Mouse (Mus musculus): ENCODE data around the gene Tbc1d24. TPM values are rescaled to one million over a fixed set of nuclear protein-coding genes. Genes with fewer than 3 reads are reported as not detected.
A peak's percentile ranks its signal among the peaks of the same experiment; 100 is the strongest.

Gene Tbc1d24
- polyA plus RNA-seq, 1 experiment from 2014 or later, result 5.3 TPM

DNA sequence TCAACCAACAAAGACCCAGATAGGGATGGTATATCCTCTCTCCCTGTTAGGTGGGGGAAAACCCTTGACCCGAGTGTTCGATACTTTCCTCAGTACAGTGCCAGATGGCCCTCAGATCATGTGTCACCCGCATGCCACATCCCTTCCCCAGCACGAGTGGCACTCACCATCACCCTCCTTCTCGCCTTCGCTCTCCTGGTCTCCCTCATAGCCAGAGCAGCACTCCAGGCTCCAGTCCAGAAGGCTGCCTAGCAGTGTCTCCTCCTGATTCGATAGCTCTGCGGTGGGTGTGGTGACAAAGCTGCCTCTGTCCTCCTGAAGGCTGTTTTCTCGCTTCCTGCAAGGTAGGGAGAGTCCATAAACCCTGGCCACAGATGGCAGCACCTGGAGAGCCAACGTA is 19.4 kb upstream of the Tbc1d24 start:
- H3K4me3 ChIP-seq, result no peak overlapping the region
- WGBS, result 94% methylated on average over 10 of the region's 10 CpGs
- no peak for DNase-seq (ENCODE audit: low spot score)
- H3K36me3 ChIP-seq, result peaks cover 77% of the 10 kb centered on the region
- H3K27me3 ChIP-seq (ENCODE audit: low read depth, poor library complexity, severe bottlenecking), result no peaks in the 10 kb centered on the region
- H3K4me1 ChIP-seq, result peaks cover 14% of the 10 kb centered on the region
- H3K9me3 ChIP-seq (replicated peaks), result no peaks in the 10 kb centered on the region
- no peak overlapping the region for H3K27ac ChIP-seq (replicated peaks)

DNA sequence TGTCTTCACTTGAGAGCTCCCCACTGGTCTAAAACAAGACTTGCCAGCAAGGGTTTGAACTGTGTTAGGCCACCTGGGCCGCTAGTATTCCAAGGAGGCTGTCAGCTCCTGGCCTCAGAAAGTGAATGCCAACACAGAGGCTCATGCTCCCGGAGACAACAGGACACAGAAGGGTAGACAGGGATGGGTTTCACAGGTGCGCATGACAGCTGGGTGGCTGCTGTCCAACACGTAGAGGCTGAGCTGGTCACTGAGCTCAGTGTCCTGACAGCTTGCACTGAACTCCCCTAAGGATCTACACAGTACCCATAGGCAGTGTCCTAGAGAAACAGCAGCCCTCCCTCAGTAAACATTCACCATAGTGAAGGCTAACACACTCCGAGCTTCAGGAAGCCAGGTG is 18.2 kb upstream of the Tbc1d24 start:
- Histone ChIP-seq H3K27ac (replicated peaks) (no peak overlapping the region), H3K4me1 (peaks cover 24% of the 10 kb centered on the region), H3K9me3 (replicated peaks) (no peaks in the 10 kb centered on the region), H3K27me3 (ENCODE audit: low read depth, poor library complexity, severe bottlenecking) (no peaks in the 10 kb centered on the region), H3K36me3 (peaks cover 74% of the 10 kb centered on the region), H3K4me3 (no peak overlapping the region)
- 90% methylated on average over 5 of the region's 5 CpGs for WGBS
- DNase-seq (ENCODE audit: low spot score), result no peak

- H3K4me1 ChIP-seq, result peaks cover 24% of the 10 kb centered on the region
- H3K27ac ChIP-seq (replicated peaks), result no peak overlapping the region
- H3K9me3 ChIP-seq (replicated peaks), result no peaks in the 10 kb centered on the region
- no peak for DNase-seq (ENCODE audit: low spot score)
- no peak overlapping the region for H3K4me3 ChIP-seq
- peaks cover 74% of the 10 kb centered on the region for H3K36me3 ChIP-seq
- WGBS, result 90% methylated on average over 6 of the region's 6 CpGs
- no peaks in the 10 kb centered on the region for H3K27me3 ChIP-seq (ENCODE audit: low read depth, poor library complexity, severe bottlenecking)
Observed at GRCm38 (mm10) chr17:24222653-24223052, 17.3 kb upstream of the Tbc1d24 start.

DNA sequence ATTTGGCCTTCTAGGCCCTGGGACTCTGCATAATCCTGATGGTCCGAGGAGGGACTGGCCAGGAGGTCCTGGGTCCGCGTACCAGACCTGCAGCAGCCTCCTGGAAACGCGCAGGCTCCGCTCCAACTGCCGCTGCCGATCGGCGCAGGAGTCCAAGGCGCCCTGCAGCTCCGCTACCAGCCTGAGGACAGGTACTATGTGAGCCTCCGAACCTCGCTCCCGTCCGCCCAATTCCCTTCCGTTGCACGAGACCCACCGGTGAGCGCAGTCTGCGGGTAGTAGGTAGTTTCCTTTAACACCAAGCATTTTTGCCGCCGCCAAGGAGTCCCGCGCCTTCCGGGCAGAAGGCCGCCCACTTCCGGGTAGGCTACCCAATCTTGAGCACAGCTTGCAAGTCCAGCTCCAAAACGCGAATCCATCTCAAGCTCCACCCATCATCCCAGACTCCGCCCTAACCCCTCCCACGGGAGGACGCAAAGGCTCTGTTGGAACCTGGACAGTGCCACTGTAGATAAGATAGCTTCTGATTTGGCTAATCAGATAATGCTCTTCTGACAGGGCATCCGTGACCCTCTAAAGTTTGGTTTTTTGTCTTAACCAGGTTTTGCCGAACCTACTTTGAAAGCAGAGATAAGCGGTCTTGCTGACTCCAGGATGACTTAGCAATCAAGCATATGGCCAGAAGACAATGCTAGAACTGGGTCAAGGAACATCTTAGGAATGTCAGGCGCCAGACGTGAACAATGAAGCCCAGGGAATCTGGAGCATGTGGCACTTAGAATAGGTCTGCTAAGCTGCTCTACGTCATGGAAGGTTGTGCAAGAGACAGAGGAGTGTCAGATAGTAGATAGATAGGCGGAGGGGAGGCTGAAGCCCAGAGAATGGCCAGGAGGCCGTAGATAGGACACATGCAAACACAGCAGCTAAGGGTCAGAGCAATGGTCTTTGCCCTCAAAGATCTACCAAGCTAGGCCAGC is 15.4 kb upstream of the Tbc1d24 start, which contains the start of gene Tedc2:
Gene Tedc2 (minus strand): TSS at position 417 of the 977 bp plus-strand sequence.
- no peaks in the 10 kb centered on the region for H3K9me3 ChIP-seq (replicated peaks)
- H3K4me1 ChIP-seq, result peaks cover 24% of the 10 kb centered on the region
- DNase-seq (ENCODE audit: low spot score), result peak; percentile 92
- WGBS, result 5% methylated on average over 41 of the region's 41 CpGs
- peak within 1 kb of the TSS; percentile 75 for H3K4me3 ChIP-seq
- H3K27ac ChIP-seq (replicated peaks), result peak within 1 kb of the TSS; percentile 86
- H3K27me3 ChIP-seq (ENCODE audit: low read depth, poor library complexity, severe bottlenecking), result no peaks in the 10 kb centered on the region
- H3K36me3 ChIP-seq, result peaks cover 74% of the 10 kb centered on the region

DNA sequence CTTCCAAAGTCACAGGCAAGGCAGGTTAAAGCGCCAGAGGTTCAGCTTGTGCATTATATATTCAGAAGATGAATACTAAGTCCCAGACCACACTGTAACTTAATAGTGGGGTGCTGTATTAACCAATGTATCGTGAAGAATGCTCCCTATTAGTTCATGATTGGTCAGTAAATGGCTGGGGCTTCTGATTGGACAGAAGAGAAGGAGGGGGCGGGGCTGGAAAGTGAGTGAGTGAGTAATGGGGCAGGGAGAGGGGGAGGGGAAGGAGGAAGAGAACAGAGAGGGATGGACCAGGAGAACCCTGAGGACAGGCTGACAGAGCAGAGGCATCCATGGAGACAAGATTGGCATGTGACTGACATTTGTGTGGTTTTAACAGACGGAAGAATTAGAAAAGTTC is 11.5 kb upstream of the Tbc1d24 start:
- H3K36me3 ChIP-seq, result peaks cover 54% of the 10 kb centered on the region

GRCm38 (mm10) chr17:24213186-24213585 is 7.8 kb upstream of the Tbc1d24 start:
- Histone ChIP-seq H3K27me3 (ENCODE audit: low read depth, poor library complexity, severe bottlenecking) (peaks cover 33% of the 10 kb centered on the region), H3K36me3 (peaks cover 41% of the 10 kb centered on the region), H3K4me1 (peaks cover 45% of the 10 kb centered on the region), H3K9me3 (replicated peaks) (no peaks in the 10 kb centered on the region), H3K4me3 (no peak overlapping the region), H3K27ac (replicated peaks) (no peak overlapping the region)
- WGBS, result 69% methylated on average over 6 of the region's 6 CpGs
- no peak for DNase-seq (ENCODE audit: low spot score)

More for the DNA sequence above, 11.5 kb upstream of the Tbc1d24 start:
- Histone ChIP-seq H3K9me3 (replicated peaks) (no peaks in the 10 kb centered on the region), H3K27me3 (ENCODE audit: low read depth, poor library complexity, severe bottlenecking) (no peaks in the 10 kb centered on the region), H3K27ac (replicated peaks) (no peak overlapping the region), H3K4me1 (peaks cover 32% of the 10 kb centered on the region), H3K4me3 (no peak overlapping the region)
- no peak for DNase-seq (ENCODE audit: low spot score)
- 66% methylated on average over 4 of the region's 4 CpGs for WGBS

GRCm38 (mm10) chr17:24212441-24213018 is 7.2 kb upstream of the Tbc1d24 start:
- DNase-seq (ENCODE audit: low spot score), result no peak
- peaks cover 35% of the 10 kb centered on the region for H3K36me3 ChIP-seq
- H3K27me3 ChIP-seq (ENCODE audit: low read depth, poor library complexity, severe bottlenecking), result peaks cover 40% of the 10 kb centered on the region
- H3K27ac ChIP-seq (replicated peaks), result peak overlapping the region; percentile 91
- peaks cover 52% of the 10 kb centered on the region for H3K4me1 ChIP-seq
- WGBS, result 20% methylated on average over 5 of the region's 5 CpGs
- H3K9me3 ChIP-seq (replicated peaks), result no peaks in the 10 kb centered on the region
- peak overlapping the region; percentile 73 for H3K4me3 ChIP-seq

DNA sequence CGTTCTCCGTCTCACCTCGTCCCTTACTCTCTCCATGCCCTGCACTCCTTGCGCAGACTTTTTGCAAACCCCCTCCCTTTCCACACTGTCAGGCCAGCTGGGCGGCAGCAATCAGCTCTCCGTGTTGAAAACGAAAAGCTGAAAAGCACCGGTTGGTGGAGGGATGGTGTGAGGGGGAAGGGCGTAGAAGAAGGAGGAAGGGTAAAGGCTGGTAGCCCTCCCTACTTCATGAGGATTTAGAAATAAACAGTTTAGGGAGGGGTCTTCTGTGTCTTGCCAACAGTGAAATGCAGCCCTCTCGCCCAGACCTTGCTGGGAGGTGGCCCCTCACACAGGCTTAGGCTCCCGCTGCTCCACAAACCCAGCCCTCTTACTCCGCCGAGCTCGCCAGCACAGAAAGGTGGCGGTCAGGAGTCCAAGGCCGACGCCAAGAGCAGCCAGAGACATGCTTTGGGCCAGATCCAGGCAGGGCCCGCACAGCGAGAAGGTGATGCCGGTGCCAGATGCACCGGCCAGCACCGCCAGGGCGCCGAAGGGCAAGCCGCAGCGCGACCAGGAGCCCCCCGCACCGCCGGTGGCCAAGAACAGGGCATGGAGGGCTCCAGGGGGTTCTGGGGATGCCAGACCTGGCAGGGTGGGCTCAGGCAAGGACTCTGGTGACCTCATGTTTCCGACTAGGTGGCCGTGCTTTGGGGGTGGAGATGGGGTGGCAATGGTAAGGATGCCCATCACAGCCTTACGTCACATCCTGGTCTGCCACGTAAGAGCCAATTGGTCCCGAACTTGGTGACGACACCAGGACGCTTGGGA is 6.5 kb upstream of the Tbc1d24 start:
- Histone ChIP-seq H3K27me3 (ENCODE audit: low read depth, poor library complexity, severe bottlenecking) (peaks cover 47% of the 10 kb centered on the region), H3K36me3 (peaks cover 28% of the 10 kb centered on the region), H3K4me1 (peaks cover 59% of the 10 kb centered on the region), H3K4me3 (peak overlapping the region; percentile 73), H3K27ac (replicated peaks) (peak overlapping the region; percentile 91), H3K9me3 (replicated peaks) (no peaks in the 10 kb centered on the region)
- 2% methylated on average over 37 of the region's 37 CpGs for WGBS
- DNase-seq (ENCODE audit: low spot score), result peak; percentile 79

GRCm38 (mm10) chr17:24210591-24210990 is 5.2 kb upstream of the Tbc1d24 start:
- Histone ChIP-seq H3K27me3 (ENCODE audit: low read depth, poor library complexity, severe bottlenecking) (peaks cover 59% of the 10 kb centered on the region), H3K9me3 (replicated peaks) (no peaks in the 10 kb centered on the region), H3K4me1 (peaks cover 71% of the 10 kb centered on the region), H3K36me3 (peaks cover 18% of the 10 kb centered on the region), H3K27ac (replicated peaks) (peak overlapping the region; percentile 91), H3K4me3 (peak overlapping the region; percentile 74; the same call in 1 of the 2 replicates)
- no peak for DNase-seq (ENCODE audit: low spot score)
- 80% methylated on average over 3 of the region's 3 CpGs for WGBS

DNA sequence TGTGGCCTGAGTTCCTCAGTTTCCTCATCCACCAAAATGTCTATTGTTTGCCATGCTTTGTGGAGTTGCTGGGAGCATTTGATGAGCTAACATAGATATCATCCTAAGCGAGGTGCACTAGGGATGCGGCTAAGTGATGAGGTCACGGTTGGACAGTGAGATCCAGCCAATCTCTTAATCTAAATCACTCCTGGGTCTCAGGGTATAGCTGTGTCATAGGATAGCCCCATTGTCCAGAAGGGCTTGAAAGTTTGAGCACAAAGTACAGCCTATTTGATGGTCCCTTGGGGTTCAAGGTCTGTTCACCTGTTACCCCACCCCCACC is 4.5 kb upstream of the Tbc1d24 start:
- peak overlapping the region; percentile 74 for H3K4me3 ChIP-seq
- 85% methylated on average over 3 of the region's 3 CpGs for WGBS
- peaks cover 59% of the 10 kb centered on the region for H3K27me3 ChIP-seq (ENCODE audit: low read depth, poor library complexity, severe bottlenecking)
- H3K4me1 ChIP-seq, result peaks cover 78% of the 10 kb centered on the region
- peak overlapping the region; percentile 89 for H3K27ac ChIP-seq (replicated peaks)
- no peaks in the 10 kb centered on the region for H3K9me3 ChIP-seq (replicated peaks)
- DNase-seq (ENCODE audit: low spot score), result no peak
- peaks cover 11% of the 10 kb centered on the region for H3K36me3 ChIP-seq

GRCm38 (mm10) chr17:24209043-24209915 is 3.9 kb upstream of the Tbc1d24 start, which contains the start of gene Ntn3:
Gene Ntn3 (minus strand): TSS chr17:24209531.
- peak within 1 kb of the TSS; percentile 74 for H3K4me3 ChIP-seq
- H3K9me3 ChIP-seq (replicated peaks), result no peaks in the 10 kb centered on the region
- peaks cover 84% of the 10 kb centered on the region for H3K4me1 ChIP-seq
- peak; percentile 80 for DNase-seq (ENCODE audit: low spot score)
- under 1% methylated on average over 43 of the region's 43 CpGs for WGBS
- H3K36me3 ChIP-seq, result peaks cover 5% of the 10 kb centered on the region
- peaks cover 59% of the 10 kb centered on the region for H3K27me3 ChIP-seq (ENCODE audit: low read depth, poor library complexity, severe bottlenecking)
- H3K27ac ChIP-seq (replicated peaks), result peak within 1 kb of the TSS; percentile 89

Data from midbrain, embryonic 10.5 days (tissue).